8 mouse cellular contexts compared by ENCODE assay signal in the genomic region with DNA sequence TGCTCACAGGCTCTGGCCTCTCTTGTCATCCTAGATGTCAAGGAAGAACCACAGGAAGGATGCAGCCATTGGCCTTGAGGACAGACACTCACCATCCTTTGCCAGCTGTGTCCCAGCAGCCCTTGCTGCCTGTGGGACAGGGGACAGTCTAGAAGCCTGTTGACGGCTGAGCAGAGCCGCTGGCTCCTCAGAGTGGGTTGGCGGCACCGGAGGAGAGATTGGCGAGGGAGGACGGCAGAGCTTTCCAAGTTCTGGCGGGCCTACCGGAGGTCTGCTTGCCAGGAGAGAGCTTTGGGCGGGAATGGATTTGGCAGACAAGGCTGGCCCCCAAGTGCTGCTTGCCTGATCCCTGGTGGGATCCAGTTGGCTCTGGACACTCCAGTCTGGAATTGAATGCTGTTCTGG.
DNase-seq lines count a peak whose midpoint lies in the region; ATAC-seq lines count a peak whose summit lies in the region.

No protein-coding gene starts in this region.

- H3K9me3 ChIP-seq in forebrain, embryonic 10.5 days, result peaks cover 4% of the 10 kb centered on the region; the same call in 1 of the 2 replicates
- H3K9me3 ChIP-seq in forebrain, embryonic 11.5 days (ENCODE audit: control insufficient read depth, low read length), result no peaks in the 10 kb centered on the region
- H3K9me3 ChIP-seq in hindbrain, embryonic 15.5 days, result no peaks in the 10 kb centered on the region

- no peak for ATAC-seq in forebrain, embryonic 11.5 days (replicated peaks; ENCODE audit: low FRiP score)
- peak; percentile 20; the same call in 1 of the 2 replicates for ATAC-seq in hindbrain, embryonic 15.5 days (ENCODE audit: low FRiP score, low read depth)

- peak overlapping the region; percentile 3; the same call in 1 of the 2 replicates for H3K27ac ChIP-seq in forebrain, embryonic 10.5 days
- H3K27ac ChIP-seq in forebrain, embryonic 11.5 days (ENCODE audit: low read depth, low read length), result no peak overlapping the region
- H3K27ac ChIP-seq in hindbrain, embryonic 15.5 days (replicated peaks), result 0 out of 2 replicates have a peak overlapping the region, but pooled peaks have one; percentile 3

- no peak overlapping the region for H3K4me3 ChIP-seq in forebrain, embryonic 10.5 days
- H3K4me3 ChIP-seq in forebrain, embryonic 11.5 days (ENCODE audit: low read depth, low read length), result no peak overlapping the region
- H3K4me3 ChIP-seq in hindbrain, embryonic 15.5 days, result no peak overlapping the region

- peaks cover 12% of the 10 kb centered on the region for H3K27me3 ChIP-seq in forebrain, embryonic 10.5 days (ENCODE audit: poor library complexity, severe bottlenecking)
- no peaks in the 10 kb centered on the region for H3K27me3 ChIP-seq in forebrain, embryonic 11.5 days (ENCODE audit: control insufficient read depth, insufficient read depth, low read length)
- H3K27me3 ChIP-seq in hindbrain, embryonic 15.5 days, result no peaks in the 10 kb centered on the region

- DNase-seq in forebrain, embryonic 10.5 days (ENCODE audit: extremely low spot score, low spot score), result no peak
- no peak for DNase-seq in forebrain, embryonic 11.5 days (ENCODE audit: low spot score)
- peak; percentile 85 to 88 for DNase-seq in right cerebral cortex, postnatal 10 days (ENCODE audit: low spot score in 2 of 2)
- DNase-seq in right cerebral cortex, postnatal 14 days, result no peak
- peak; percentile 52 for DNase-seq in right cerebral cortex, postnatal 4 days
- DNase-seq in urinary bladder, postnatal 14 days (ENCODE audit: low spot score), result no peak
- no peak for DNase-seq in embryo, embryonic 11 days

- H3K4me2 ChIP-seq in forebrain, embryonic 11.5 days (ENCODE audit: low read depth, low read length, severe bottlenecking), result no peak overlapping the region
- H3K4me2 ChIP-seq in hindbrain, embryonic 15.5 days, result no peak overlapping the region

- WGBS in forebrain, embryonic 10.5 days, result 87% methylated on average over 9 of the region's 9 CpGs
- 83% methylated on average over 9 of the region's 9 CpGs for WGBS in forebrain, embryonic 11.5 days
- 70% methylated on average over 9 of the region's 9 CpGs for WGBS in hindbrain, embryonic 15.5 days

- H3K4me1 ChIP-seq in forebrain, embryonic 10.5 days, result peaks cover 56% of the 10 kb centered on the region
- peaks cover 3% of the 10 kb centered on the region; the same call in 1 of the 2 replicates for H3K4me1 ChIP-seq in forebrain, embryonic 11.5 days (replicated peaks; ENCODE audit: control insufficient read depth, insufficient read depth, low read length)
- H3K4me1 ChIP-seq in hindbrain, embryonic 15.5 days (replicated peaks), result peaks cover 49% of the 10 kb centered on the region

- H3K36me3 ChIP-seq in forebrain, embryonic 10.5 days (replicated peaks), result no peaks in the 10 kb centered on the region
- no peaks in the 10 kb centered on the region for H3K36me3 ChIP-seq in forebrain, embryonic 11.5 days (ENCODE audit: control insufficient read depth, insufficient read depth, low read length)
- H3K36me3 ChIP-seq in hindbrain, embryonic 15.5 days, result no peaks in the 10 kb centered on the region

- H3K9ac ChIP-seq in forebrain, embryonic 11.5 days (ENCODE audit: low read length), result no peak overlapping the region
- H3K9ac ChIP-seq in hindbrain, embryonic 15.5 days, result no peak overlapping the region

Comparison
In these comparisons a context has a peak if more than half of its experiments do, and no peak if none do; other contexts are left out.
1. DNase-seq: peak in right cerebral cortex, postnatal 10 days (2 of 2) and right cerebral cortex, postnatal 4 days (single experiment); none in forebrain, embryonic 10.5 days (single experiment), forebrain, embryonic 11.5 days (single experiment), right cerebral cortex, postnatal 14 days (single experiment), urinary bladder, postnatal 14 days (single experiment) and embryo, embryonic 11 days (single experiment).